ENCODE assay signal across 10 mouse cellular contexts in the genomic region with DNA sequence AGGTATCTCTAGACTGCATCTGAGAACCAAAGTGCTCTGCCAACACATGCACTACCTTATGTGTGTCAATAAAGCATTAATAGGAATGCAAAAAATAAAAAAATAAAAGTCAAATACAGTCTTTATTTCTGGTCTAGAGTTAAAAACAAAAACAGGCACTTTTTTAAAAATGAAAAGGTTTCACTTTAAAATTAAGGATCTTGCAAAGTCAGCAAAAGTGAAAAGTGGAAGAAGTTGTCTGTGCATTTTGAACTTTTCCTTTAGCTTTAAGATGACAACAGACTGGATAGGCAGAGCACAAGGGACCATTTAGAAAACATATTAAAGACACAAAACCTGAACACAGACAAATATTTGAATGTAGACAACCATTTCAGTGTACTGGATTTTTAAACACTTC. TPM values are rescaled to one million over a fixed set of nuclear protein-coding genes. Genes with fewer than 3 reads are reported as not detected.
A peak's percentile ranks its signal among the peaks of the same experiment; 100 is the strongest.
DNase-seq lines count a peak whose midpoint lies in the region; ATAC-seq lines count a peak whose summit lies in the region.
"Had no signal": no experiment of that assay in that cellular context is flagged by ENCODE, and none has a peak within 500 bp of the region (broad histone marks: within the 10 kb centered on the region; RNA-seq: fewer than 3 reads in every experiment).

No protein-coding gene starts in this region.

- no peaks in the 10 kb centered on the region for H3K9me3 ChIP-seq in heart, embryonic 13.5 days
- no peaks in the 10 kb centered on the region for H3K9me3 ChIP-seq in embryonic facial prominence, embryonic 10.5 days
- no peaks in the 10 kb centered on the region for H3K9me3 ChIP-seq in midbrain, embryonic 13.5 days

- H3K36me3 ChIP-seq in heart, embryonic 13.5 days, result peaks cover 5% of the 10 kb centered on the region
- peaks cover 16% of the 10 kb centered on the region for H3K36me3 ChIP-seq in embryonic facial prominence, embryonic 10.5 days (replicated peaks)
- peaks cover 3% of the 10 kb centered on the region; the same call in 1 of the 2 replicates for H3K36me3 ChIP-seq in midbrain, embryonic 13.5 days

- intact Hi-C loops in heart, postnatal 14 days (cut with DNase I), result no loop called here

- no peaks in the 10 kb centered on the region for H3K27me3 ChIP-seq in heart, embryonic 13.5 days (replicated peaks)
- no peaks in the 10 kb centered on the region for H3K27me3 ChIP-seq in embryonic facial prominence, embryonic 10.5 days (replicated peaks; ENCODE audit: low read depth, poor library complexity, severe bottlenecking)
- H3K27me3 ChIP-seq in midbrain, embryonic 13.5 days, result no peaks in the 10 kb centered on the region

- no peak for DNase-seq in heart, postnatal 14 days
- no peak for DNase-seq in embryonic facial prominence, embryonic 10.5 days (ENCODE audit: low spot score)
- DNase-seq in induced T-regulatory cell, adult 2 months (ENCODE audit: low read depth), result peak; percentile 22
- DNase-seq in spleen, postnatal 10 days (ENCODE audit: low spot score in 2 of 2), result no peak
- no peak for DNase-seq in thymus, adult 18-20 months
- no peak for DNase-seq in kidney, adult 18-20 months
- DNase-seq: cerebellum, adult 2 months; spleen, adult 18-20 months had no signal

- peaks cover 37% of the 10 kb centered on the region for H3K4me1 ChIP-seq in heart, embryonic 13.5 days
- H3K4me1 ChIP-seq in embryonic facial prominence, embryonic 10.5 days, result peaks cover 17% of the 10 kb centered on the region
- H3K4me1 ChIP-seq in midbrain, embryonic 13.5 days (replicated peaks), result peaks cover 26% of the 10 kb centered on the region

- H3K9ac ChIP-seq in heart, embryonic 13.5 days, result peak overlapping the region; percentile 13; the same call in 1 of the 2 replicates
- no peak overlapping the region; the same call in 1 of the 2 replicates for H3K9ac ChIP-seq in midbrain, embryonic 13.5 days (replicated peaks)

- peak overlapping the region; percentile 98 for H3K4me3 ChIP-seq in heart, embryonic 13.5 days
- H3K4me3 ChIP-seq in embryonic facial prominence, embryonic 10.5 days, result peak overlapping the region; percentile 94
- H3K4me3 ChIP-seq in midbrain, embryonic 13.5 days (replicated peaks), result peak overlapping the region; percentile 92

- ATAC-seq in heart, embryonic 13.5 days (ENCODE audit: extremely low read depth, insufficient number of reproducible peaks, low FRiP score, low TSS enrichment), result no peak
- no peak for ATAC-seq in midbrain, embryonic 13.5 days

- peak overlapping the region; percentile 83 for H3K4me2 ChIP-seq in heart, embryonic 13.5 days
- H3K4me2 ChIP-seq in midbrain, embryonic 13.5 days (replicated peaks), result peak overlapping the region; percentile 28; the same call in 1 of the 2 replicates

- H3K27ac ChIP-seq in heart, embryonic 13.5 days (replicated peaks), result no peak overlapping the region
- H3K27ac ChIP-seq in embryonic facial prominence, embryonic 10.5 days (replicated peaks), result no peak overlapping the region
- no peak overlapping the region for H3K27ac ChIP-seq in midbrain, embryonic 13.5 days

RNA-seq across cellular contexts. Expression of gene Cnot2, which starts 1.8 kb away (rescaled TPM):
- polyA plus RNA-seq in heart, embryonic 13.5 days (2015; fragmentation: Nextera tagmentation; extraction: Ambion mirVana), result 63.8 and 69.3 TPM in 2 replicates
- total RNA-seq in heart, postnatal 14 days (2021), result 10 to 100 TPM; 49.1 to 51.7 TPM
- 124 and 125 TPM in 2 replicates for polyA plus RNA-seq in embryonic facial prominence, embryonic 10.5 days (2016; fragmentation: Nextera tagmentation; extraction: Ambion mirVana)
- polyA plus RNA-seq in midbrain, embryonic 13.5 days (2015; fragmentation: Nextera tagmentation; extraction: Ambion mirVana), result 111 and 117 TPM in 2 replicates
